Mouse (Mus musculus) forebrain, postnatal 0 days (tissue): Measurements from ENCODE around the gene Zfp385b. TPM values are rescaled to one million over a fixed set of nuclear protein-coding genes. Genes with fewer than 3 reads are reported as not detected.
A peak's percentile ranks its signal among the peaks of the same experiment; 100 is the strongest.

Source experiments
- ATAC-seq: fragments of 200-750 bp; cut with Nextera tagmentation; 2 replicates; pipeline ENCODE4 v1.8.0; 2017; ENCODE audit warnings: mild to moderate bottlenecking, moderate library complexity
- DNase-seq: peaks from one replicate; pipeline ENCODE4 v3.0.0-alpha.2; 2015
- H3K27ac ChIP-seq: fragments of 300-500 bp; sonication (generic); 2 replicates; pipeline ENCODE4 v1.5.1; 2014; ENCODE audit warnings: low read depth, mild to moderate bottlenecking, antibody characterized with exemption, low read length, moderate library complexity, mixed read lengths
- H3K27me3 ChIP-seq: fragments of 300-500 bp; sonication (generic); 2 replicates; pipeline ENCODE4 v1.6.1; 2014; ENCODE audit warnings: mild to moderate bottlenecking, low read length, mixed read lengths; ENCODE audit not compliant: insufficient read depth
- H3K36me3 ChIP-seq: fragments of 300-500 bp; sonication (generic); 2 replicates; pipeline ENCODE4 v1.6.1; 2014; ENCODE audit warnings: mild to moderate bottlenecking, moderate library complexity; ENCODE audit not compliant: insufficient read depth
- H3K4me1 ChIP-seq: fragments of 300-500 bp; sonication (generic); 2 replicates; pipeline ENCODE4 v1.6.1; 2014; ENCODE audit warnings: antibody characterized with exemption; ENCODE audit not compliant: insufficient read depth
- H3K4me2 ChIP-seq: fragments of 300-500 bp; sonication (generic); 2 replicates; pipeline ENCODE4 v1.6.1; 2014; ENCODE audit warnings: low read depth, mild to moderate bottlenecking, moderate library complexity
- H3K4me3 ChIP-seq: fragments of 300-500 bp; sonication (generic); 2 replicates; pipeline ENCODE4 v1.5.1; 2014; ENCODE audit warnings: low read depth, low read length, mixed read lengths
- H3K9ac ChIP-seq: fragments of 300-500 bp; sonication (generic); 2 replicates; pipeline ENCODE4 v1.6.1; 2014; ENCODE audit warnings: mild to moderate bottlenecking
- H3K9me3 ChIP-seq: fragments of 300-500 bp; sonication (generic); 2 replicates; pipeline ENCODE4 v1.6.1; 2016; ENCODE audit warnings: low read length
- CTCF ChIP-seq: sonication (generic); IDR thresholded peaks from 2 replicates; pipeline ENCODE4 v1.5.1; 2016; ENCODE audit warnings: antibody characterized with exemption, control low read depth, low read depth
- WGBS: fragments of 180-500 bp; shearing (Covaris S2); extraction: QIAGEN DNeasy Blood & Tissue Kit; methylation state at CpG from one replicate; pipeline ENCODE4 v1.1.7; 2014; 5-methylcytosine and 5-hydroxymethylcytosine counted together
- polyA plus RNA-seq: library from polyadenylated mRNA; unstranded; fragments of >200 nt; fragmentation: Nextera tagmentation; extraction: Ambion mirVana; gene quantifications from 2 replicates; pipeline ENCODE4 v1.2.1, GENCODE M21; 2015
- total RNA-seq: library from RNA; depleted of rRNA; stranded (reverse); fragments of >200 nt; gene quantifications from 2 replicates; pipeline ENCODE4 v1.2.3, GENCODE M21; 2014

Gene Zfp385b
- total and polyA plus RNA-seq, 2 experiments from 2014 or later = 10.0 to 20.4 TPM

DNA sequence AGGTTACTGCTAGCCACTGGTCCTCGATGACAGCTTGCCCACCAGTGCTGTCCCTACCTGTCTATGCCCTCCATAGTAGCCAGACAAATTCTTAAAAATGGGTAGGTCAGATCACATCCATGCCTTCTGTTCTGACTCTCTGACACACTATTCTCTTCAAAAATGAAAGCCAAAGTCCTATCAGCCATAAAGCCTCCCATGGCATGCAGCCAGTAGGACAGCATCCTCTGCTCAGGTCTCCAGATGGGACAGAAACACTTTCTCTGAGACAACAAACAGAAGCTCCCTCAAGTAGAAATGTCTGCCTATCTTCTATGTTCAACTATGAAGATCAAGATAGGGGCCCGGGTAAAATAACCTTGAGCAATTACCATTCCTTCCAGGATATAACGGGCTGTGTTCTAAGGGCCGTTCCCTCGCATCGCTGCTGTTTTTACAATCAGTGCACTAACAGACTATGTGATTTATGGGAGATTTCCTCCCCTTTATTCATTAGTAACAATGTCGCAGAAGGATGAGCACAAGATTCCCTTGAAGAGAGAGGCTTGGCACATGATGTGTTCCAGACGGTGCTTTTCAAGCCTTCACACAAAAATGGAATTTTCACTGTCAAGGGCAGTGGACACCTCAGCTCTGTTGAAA is 49.3 kb downstream of the Zfp385b start:
- Histone ChIP-seq H3K4me3 (no peak overlapping the region), H3K27ac (no peak overlapping the region), H3K9me3 (no peaks in the 10 kb centered on the region), H3K9ac (no peak overlapping the region), H3K36me3 (no peaks in the 10 kb centered on the region), H3K4me2 (no peak overlapping the region), H3K4me1 (no peaks in the 10 kb centered on the region), H3K27me3 (no peaks in the 10 kb centered on the region)
- 83% methylated on average over 8 of the region's 8 CpGs for whole genome bisulfite sequencing
- no peak for DNase-seq
- TF ChIP-seq CTCF = no peak
- ATAC-seq = no peak

DNA sequence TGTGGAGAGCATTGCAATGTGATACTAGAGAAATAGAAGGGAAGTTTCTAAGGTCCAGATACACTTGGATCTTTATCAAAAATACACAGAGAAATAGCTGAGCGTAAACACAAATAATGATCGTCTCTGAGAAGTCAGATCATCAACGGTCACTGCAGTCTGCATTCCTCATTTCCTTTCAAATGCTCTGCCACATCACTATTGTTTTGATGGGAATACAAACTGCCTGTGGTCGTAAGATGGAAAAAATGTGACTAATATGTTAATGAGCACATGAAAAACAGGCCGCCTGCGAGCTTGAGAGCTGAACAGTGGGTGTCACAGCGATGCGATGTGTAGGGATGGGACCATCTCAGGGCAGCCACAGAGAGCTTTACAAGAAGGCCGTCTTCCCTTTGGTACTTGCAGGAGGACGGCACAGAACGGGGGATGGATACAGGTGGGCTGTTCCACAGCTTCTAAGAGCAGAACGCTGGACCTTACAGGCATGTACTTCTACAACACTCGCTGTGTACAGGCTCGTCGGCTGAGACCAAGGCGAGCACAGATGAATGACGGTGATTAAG is 51.0 kb downstream of the Zfp385b start:
- H3K27ac ChIP-seq = no peak overlapping the region
- H3K9ac ChIP-seq = no peak overlapping the region
- H3K9me3 ChIP-seq = no peaks in the 10 kb centered on the region
- peak overlapping the region; percentile 5; the same call in 1 of the 2 replicates for H3K4me2 ChIP-seq
- no peaks in the 10 kb centered on the region for H3K27me3 ChIP-seq
- ATAC-seq (no peak), DNase-seq (no peak)
- WGBS = 56% methylated on average over 17 of the region's 17 CpGs
- H3K4me3 ChIP-seq = no peak overlapping the region
- no peaks in the 10 kb centered on the region for H3K36me3 ChIP-seq
- TF ChIP-seq CTCF = no peak
- H3K4me1 ChIP-seq = no peaks in the 10 kb centered on the region

GRCm38 (mm10) chr2:77761967-77762366 is 57.5 kb downstream of the Zfp385b start:
- DNase-seq (no peak), ATAC-seq (no peak)
- Histone ChIP-seq H3K4me2 (no peak overlapping the region), H3K4me1 (no peaks in the 10 kb centered on the region), H3K9ac (no peak overlapping the region), H3K27me3 (no peaks in the 10 kb centered on the region), H3K36me3 (no peaks in the 10 kb centered on the region), H3K9me3 (no peaks in the 10 kb centered on the region), H3K27ac (no peak overlapping the region), H3K4me3 (no peak overlapping the region)
- WGBS = 87% methylated on average over 8 of the region's 8 CpGs
- no peak for TF ChIP-seq CTCF

- DNase-seq (peak; percentile 58), ATAC-seq (peak; percentile 88)
- no peaks in the 10 kb centered on the region for H3K4me1 ChIP-seq
- H3K27ac ChIP-seq = 0 out of 2 replicates have a peak overlapping the region, but pooled peaks have one; percentile 1
- TF ChIP-seq CTCF = no peak
- H3K9ac ChIP-seq = no peak overlapping the region
- H3K36me3 ChIP-seq = no peaks in the 10 kb centered on the region
- H3K27me3 ChIP-seq = no peaks in the 10 kb centered on the region
- H3K4me2 ChIP-seq = 0 out of 2 replicates have a peak overlapping the region, but pooled peaks have one; percentile 1
- WGBS = 46% methylated on average over 15 of the region's 15 CpGs
- no peaks in the 10 kb centered on the region for H3K9me3 ChIP-seq
- no peak overlapping the region for H3K4me3 ChIP-seq
These were observed 60.9 kb downstream of the Zfp385b start for GRCm38 (mm10) chr2:77758403-77759071.

DNA sequence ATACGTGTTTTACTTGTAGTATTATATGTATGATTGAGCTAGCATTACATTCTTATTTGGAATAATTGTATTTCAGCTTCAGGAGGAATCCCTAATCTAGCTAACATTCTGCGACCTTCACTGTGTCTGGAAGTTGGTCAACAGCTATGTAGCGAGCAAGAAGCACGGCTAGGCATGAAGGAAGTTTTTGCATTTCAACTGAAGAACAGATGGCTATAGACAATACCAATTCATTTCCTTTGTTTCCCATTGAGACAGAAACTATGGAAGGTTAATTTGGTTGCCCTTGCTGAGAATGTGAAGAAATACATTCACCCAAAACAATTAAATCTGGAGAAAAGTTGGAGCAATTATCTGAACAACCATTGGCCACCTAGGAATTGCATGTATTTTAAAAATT is 66.9 kb downstream of the Zfp385b start:
- DNase-seq (no peak), ATAC-seq (no peak)
- Histone ChIP-seq H3K27me3 (no peaks in the 10 kb centered on the region), H3K36me3 (no peaks in the 10 kb centered on the region), H3K9ac (no peak overlapping the region), H3K9me3 (no peaks in the 10 kb centered on the region), H3K4me2 (no peak overlapping the region), H3K4me3 (no peak overlapping the region), H3K27ac (no peak overlapping the region), H3K4me1 (no peaks in the 10 kb centered on the region)
- whole genome bisulfite sequencing = 34% methylated on average over 4 of the region's 4 CpGs
- no peak for TF ChIP-seq CTCF

GRCm38 (mm10) chr2:77749631-77750030 is 69.8 kb downstream of the Zfp385b start:
- Histone ChIP-seq H3K4me2 (no peak overlapping the region), H3K9me3 (no peaks in the 10 kb centered on the region), H3K4me3 (no peak overlapping the region), H3K27me3 (no peaks in the 10 kb centered on the region), H3K27ac (no peak overlapping the region), H3K9ac (no peak overlapping the region), H3K4me1 (no peaks in the 10 kb centered on the region), H3K36me3 (no peaks in the 10 kb centered on the region)
- no peak for ATAC-seq
- 61% methylated on average over 3 of the region's 3 CpGs for WGBS
- no peak for DNase-seq
- TF ChIP-seq CTCF = no peak

GRCm38 (mm10) chr2:77746417-77746816 is 73.0 kb downstream of the Zfp385b start:
- ATAC-seq (no peak), DNase-seq (no peak)
- Histone ChIP-seq H3K4me2 (no peak overlapping the region), H3K4me3 (no peak overlapping the region), H3K27ac (no peak overlapping the region), H3K36me3 (no peaks in the 10 kb centered on the region), H3K4me1 (no peaks in the 10 kb centered on the region), H3K9me3 (no peaks in the 10 kb centered on the region), H3K27me3 (no peaks in the 10 kb centered on the region), H3K9ac (no peak overlapping the region)
- TF ChIP-seq CTCF = no peak
- 76% methylated on average over 5 of the region's 5 CpGs for WGBS
